Mouse (Mus musculus) cortical plate, adult 2 months (tissue): ENCODE results near the gene Hoga1.

Source experiments
- CTCF ChIP-seq: fragments of 200-500 bp; IDR thresholded peaks from 2 replicates; pipeline ENCODE4 v1.5.1; 2011; ENCODE audit warnings: mild to moderate bottlenecking, control low read depth, low read length; ENCODE audit not compliant: insufficient read depth; ENCODE audit errors: extremely low read depth
- POLR2A ChIP-seq: fragments of 200-500 bp; IDR thresholded peaks from 2 replicates; pipeline ENCODE4 v1.6.1; 2011; ENCODE audit warnings: mild to moderate bottlenecking, low read length, control low read depth; ENCODE audit not compliant: insufficient read depth; ENCODE audit errors: extremely low read depth

DNA sequence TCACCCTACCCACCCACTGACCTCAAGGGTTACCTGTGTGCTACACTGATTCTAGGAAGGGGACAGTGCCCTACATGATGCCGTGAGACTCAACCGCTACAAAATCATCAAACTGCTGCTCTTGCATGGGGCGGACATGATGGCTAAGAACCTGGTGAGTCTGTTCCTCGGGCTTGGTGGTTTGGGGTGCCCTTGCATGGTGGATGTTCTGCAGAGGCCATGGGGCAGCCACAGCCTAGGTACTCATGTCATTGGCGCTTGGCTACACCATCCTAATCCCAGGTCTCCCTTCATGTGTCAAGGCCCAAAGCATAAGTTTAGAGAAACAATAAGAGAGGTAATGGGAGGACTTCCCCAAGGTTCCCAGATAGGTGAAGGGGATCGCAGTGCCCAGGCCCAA is 1.4 kb upstream of the Hoga1 start:
- no peak for TF ChIP-seq CTCF
- no peak for TF ChIP-seq POLR2A
